Mouse (Mus musculus) heart, embryonic 13.5 days (tissue): ENCODE data around the gene Ina. TPM values are rescaled to one million over a fixed set of nuclear protein-coding genes. Genes with fewer than 3 reads are reported as not detected.
A peak's percentile ranks its signal among the peaks of the same experiment; 100 is the strongest.

Source experiments
- ATAC-seq: fragments of 200-750 bp; cut with Nextera tagmentation; 2 replicates; pipeline ENCODE4 v1.8.0; 2017; ENCODE audit warnings: moderate TSS enrichment; ENCODE audit not compliant: insufficient number of reproducible peaks, low FRiP score, low TSS enrichment; ENCODE audit errors: extremely low read depth
- H3K27ac ChIP-seq: fragments of 300-500 bp; sonication (generic); replicated peaks from 2 replicates; pipeline ENCODE4 v1.5.1; 2015; ENCODE audit warnings: moderate library complexity, mild to moderate bottlenecking, inconsistent platforms
- H3K27me3 ChIP-seq: fragments of 300-500 bp; sonication (generic); replicated peaks from 2 replicates; pipeline ENCODE4 v1.6.1; 2015; ENCODE audit warnings: mild to moderate bottlenecking, inconsistent platforms
- H3K36me3 ChIP-seq: fragments of 300-500 bp; sonication (generic); 2 replicates; pipeline ENCODE4 v1.6.1; 2015; ENCODE audit warnings: mild to moderate bottlenecking, inconsistent platforms
- H3K4me1 ChIP-seq: fragments of 300-500 bp; sonication (generic); 2 replicates; pipeline ENCODE4 v1.6.1; 2015; ENCODE audit warnings: inconsistent platforms
- H3K4me2 ChIP-seq: fragments of 300-500 bp; sonication (generic); 2 replicates; pipeline ENCODE4 v1.6.1; 2015; ENCODE audit warnings: inconsistent platforms, mild to moderate bottlenecking, moderate library complexity
- H3K4me3 ChIP-seq: fragments of 300-500 bp; sonication (generic); 2 replicates; pipeline ENCODE4 v1.5.1; 2015; ENCODE audit warnings: moderate library complexity, mild to moderate bottlenecking, inconsistent platforms
- H3K9ac ChIP-seq: fragments of 300-500 bp; sonication (generic); 2 replicates; pipeline ENCODE4 v1.6.1; 2015; ENCODE audit warnings: inconsistent platforms, mild to moderate bottlenecking, moderate library complexity
- H3K9me3 ChIP-seq: fragments of 300-500 bp; sonication (generic); 2 replicates; pipeline ENCODE4 v1.6.1; 2016; ENCODE audit warnings: inconsistent platforms
- WGBS: fragments of 180-500 bp; shearing (Covaris S2); methylation state at CpG from one replicate; pipeline ENCODE4 v1.1.7; 2015; ENCODE audit warnings: mixed read lengths; 5-methylcytosine and 5-hydroxymethylcytosine counted together
- polyA plus RNA-seq: library from polyadenylated mRNA; unstranded; fragments of >200 nt; fragmentation: Nextera tagmentation; extraction: Ambion mirVana; gene quantifications from 2 replicates; pipeline ENCODE4 v1.2.1, GENCODE M21; 2015

The Ina gene
- polyA plus RNA-seq, 1 experiment from 2014 or later: 0.52 TPM

DNA sequence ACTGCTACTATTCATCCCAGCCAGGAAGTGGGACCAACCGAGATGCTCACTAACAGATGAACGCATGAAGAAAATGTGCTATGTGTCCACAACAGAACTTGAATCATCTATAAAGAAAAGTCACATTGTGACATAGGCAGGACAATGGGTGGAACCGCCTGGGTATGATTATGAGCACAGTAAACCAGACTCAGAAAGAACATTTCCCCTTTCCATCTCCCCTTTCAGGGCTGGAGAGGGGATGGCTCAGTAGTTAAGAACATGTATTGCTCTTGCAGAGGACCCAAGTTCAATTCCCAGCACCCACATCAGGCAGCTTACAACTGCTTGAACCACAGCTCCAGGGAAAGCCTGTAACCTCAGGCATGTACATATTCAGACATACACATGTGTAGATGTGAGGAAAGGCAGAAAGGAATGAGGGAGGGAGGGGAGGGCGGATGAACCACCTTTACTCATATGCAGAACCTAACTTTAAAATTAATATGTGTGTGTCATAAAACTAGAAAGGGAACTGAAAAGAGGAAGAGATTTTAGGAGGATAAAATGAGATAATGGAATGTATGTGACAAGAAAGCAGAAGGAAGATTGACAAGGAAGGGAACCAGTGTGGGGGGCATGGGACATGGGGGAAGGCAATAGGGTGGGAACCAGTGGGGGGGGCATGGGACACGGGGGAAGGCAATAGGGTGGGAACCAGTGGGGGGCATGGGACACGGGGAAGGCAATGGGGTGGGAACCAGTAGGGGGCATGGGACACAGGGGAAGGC lies 10.6 kb upstream of the Ina start:
- Histone ChIP-seq H3K4me1 (no peaks in the 10 kb centered on the region), H3K9ac (no peak overlapping the region), H3K27ac (no peak overlapping the region), H3K27me3 (peaks cover 11% of the 10 kb centered on the region), H3K36me3 (no peaks in the 10 kb centered on the region), H3K9me3 (no peaks in the 10 kb centered on the region), H3K4me2 (no peak overlapping the region), H3K4me3 (no peak overlapping the region)
- no peak for ATAC-seq
- WGBS: 69% methylated on average over 6 of the region's 6 CpGs

DNA sequence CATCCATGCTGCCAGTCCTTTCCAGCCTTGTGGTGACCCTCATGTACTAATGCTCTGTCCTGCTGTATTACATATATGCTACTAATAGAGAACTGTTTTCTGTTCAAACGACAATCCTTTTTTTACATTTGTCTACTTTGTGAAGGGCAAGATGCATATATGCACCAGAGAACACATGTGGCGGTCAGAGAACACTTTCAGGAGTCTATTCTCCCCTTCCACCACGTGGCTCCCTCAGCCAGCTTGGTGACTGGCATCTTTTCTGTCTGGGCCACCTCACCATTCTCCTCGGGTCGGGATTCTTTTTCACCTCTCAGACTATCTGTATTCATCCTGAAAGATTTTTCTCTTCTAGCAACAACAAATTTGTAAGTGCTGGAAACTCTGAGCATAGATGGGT lies 8.6 kb upstream of the Ina start:
- WGBS: 45% methylated on average over 5 of the region's 5 CpGs
- ATAC-seq: no peak
- H3K27ac ChIP-seq: no peak overlapping the region
- no peaks in the 10 kb centered on the region for H3K36me3 ChIP-seq
- H3K4me1 ChIP-seq: no peaks in the 10 kb centered on the region
- no peak overlapping the region for H3K9ac ChIP-seq
- H3K4me3 ChIP-seq: no peak overlapping the region
- peaks cover 22% of the 10 kb centered on the region for H3K27me3 ChIP-seq
- no peak overlapping the region for H3K4me2 ChIP-seq
- H3K9me3 ChIP-seq: no peaks in the 10 kb centered on the region

GRCm38 (mm10) chr19:47006321-47006720 lies 8.2 kb upstream of the Ina start:
- no peak overlapping the region for H3K4me2 ChIP-seq
- H3K9me3 ChIP-seq: no peaks in the 10 kb centered on the region
- peaks cover 27% of the 10 kb centered on the region for H3K27me3 ChIP-seq
- 0% methylated on average over 4 of the region's 4 CpGs for WGBS
- no peaks in the 10 kb centered on the region for H3K4me1 ChIP-seq
- H3K27ac ChIP-seq: no peak overlapping the region
- ATAC-seq: no peak
- no peaks in the 10 kb centered on the region for H3K36me3 ChIP-seq
- no peak overlapping the region for H3K9ac ChIP-seq
- H3K4me3 ChIP-seq: no peak overlapping the region

GRCm38 (mm10) chr19:47009420-47009819 lies 5.1 kb upstream of the Ina start:
- Histone ChIP-seq H3K4me2 (no peak overlapping the region), H3K27ac (no peak overlapping the region), H3K4me1 (peaks cover 4% of the 10 kb centered on the region), H3K4me3 (no peak overlapping the region), H3K27me3 (peaks cover 58% of the 10 kb centered on the region), H3K9ac (no peak overlapping the region), H3K36me3 (no peaks in the 10 kb centered on the region), H3K9me3 (no peaks in the 10 kb centered on the region)
- no peak for ATAC-seq
- 75% methylated on average over 7 of the region's 7 CpGs for WGBS

DNA sequence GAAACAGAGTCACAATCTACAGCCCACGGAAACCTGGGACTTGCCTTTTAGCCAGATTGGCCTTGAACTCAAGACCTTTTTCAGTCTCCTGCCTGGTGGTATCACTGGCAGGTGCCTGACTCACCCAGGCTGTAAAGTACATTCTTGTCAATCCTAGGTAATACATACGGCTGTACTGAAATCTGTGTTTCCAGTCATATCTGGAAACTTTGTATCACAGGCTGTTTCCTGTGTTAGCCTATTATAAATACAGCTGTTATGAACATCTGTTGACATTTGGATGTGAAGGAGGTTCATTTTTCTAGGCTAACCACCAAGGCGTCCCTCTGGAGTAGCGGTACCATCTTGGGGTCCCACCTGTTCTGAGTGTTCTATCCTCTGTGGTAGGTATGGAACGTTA lies 4.6 kb upstream of the Ina start:
- 75% methylated on average over 5 of the region's 5 CpGs for WGBS
- Histone ChIP-seq H3K4me3 (no peak overlapping the region), H3K27me3 (peaks cover 61% of the 10 kb centered on the region), H3K9me3 (no peaks in the 10 kb centered on the region), H3K4me1 (peaks cover 10% of the 10 kb centered on the region), H3K36me3 (no peaks in the 10 kb centered on the region), H3K9ac (no peak overlapping the region), H3K4me2 (no peak overlapping the region), H3K27ac (no peak overlapping the region)
- ATAC-seq: no peak

DNA sequence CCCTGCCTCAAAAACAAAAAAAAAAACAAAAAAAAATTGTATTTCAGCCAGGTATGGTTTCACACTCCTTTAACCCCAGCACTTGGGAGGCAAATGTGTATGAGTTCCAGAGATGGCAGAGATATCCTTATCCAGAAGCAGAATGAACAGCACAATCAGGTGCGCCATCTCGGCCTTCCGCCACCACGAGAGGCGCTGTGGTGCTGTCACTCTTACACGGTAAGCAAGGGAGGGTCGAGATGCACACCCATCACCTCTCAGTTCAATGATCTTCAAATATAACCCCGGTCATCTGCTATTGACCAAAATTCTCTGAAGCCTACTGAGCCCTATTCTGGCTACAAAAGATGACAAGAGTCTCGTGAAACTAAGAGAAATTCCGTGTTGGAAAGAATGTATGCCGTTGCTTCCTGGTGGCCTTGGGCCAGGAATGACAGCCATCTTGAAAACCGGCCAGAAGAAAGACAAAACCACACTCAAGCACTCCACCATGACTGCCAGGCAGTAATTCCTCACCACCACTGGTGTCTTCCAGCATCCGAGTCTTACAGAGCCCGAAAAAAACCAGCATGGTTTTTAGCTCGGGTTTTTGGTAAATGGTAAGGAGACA lies 1.9 kb upstream of the Ina start:
- Histone ChIP-seq H3K4me1 (peaks cover 16% of the 10 kb centered on the region), H3K9ac (no peak overlapping the region), H3K4me2 (no peak overlapping the region), H3K9me3 (no peaks in the 10 kb centered on the region), H3K36me3 (no peaks in the 10 kb centered on the region), H3K4me3 (no peak overlapping the region), H3K27ac (no peak overlapping the region), H3K27me3 (peaks cover 80% of the 10 kb centered on the region)
- ATAC-seq: no peak
- WGBS: 80% methylated on average over 15 of the region's 15 CpGs

DNA sequence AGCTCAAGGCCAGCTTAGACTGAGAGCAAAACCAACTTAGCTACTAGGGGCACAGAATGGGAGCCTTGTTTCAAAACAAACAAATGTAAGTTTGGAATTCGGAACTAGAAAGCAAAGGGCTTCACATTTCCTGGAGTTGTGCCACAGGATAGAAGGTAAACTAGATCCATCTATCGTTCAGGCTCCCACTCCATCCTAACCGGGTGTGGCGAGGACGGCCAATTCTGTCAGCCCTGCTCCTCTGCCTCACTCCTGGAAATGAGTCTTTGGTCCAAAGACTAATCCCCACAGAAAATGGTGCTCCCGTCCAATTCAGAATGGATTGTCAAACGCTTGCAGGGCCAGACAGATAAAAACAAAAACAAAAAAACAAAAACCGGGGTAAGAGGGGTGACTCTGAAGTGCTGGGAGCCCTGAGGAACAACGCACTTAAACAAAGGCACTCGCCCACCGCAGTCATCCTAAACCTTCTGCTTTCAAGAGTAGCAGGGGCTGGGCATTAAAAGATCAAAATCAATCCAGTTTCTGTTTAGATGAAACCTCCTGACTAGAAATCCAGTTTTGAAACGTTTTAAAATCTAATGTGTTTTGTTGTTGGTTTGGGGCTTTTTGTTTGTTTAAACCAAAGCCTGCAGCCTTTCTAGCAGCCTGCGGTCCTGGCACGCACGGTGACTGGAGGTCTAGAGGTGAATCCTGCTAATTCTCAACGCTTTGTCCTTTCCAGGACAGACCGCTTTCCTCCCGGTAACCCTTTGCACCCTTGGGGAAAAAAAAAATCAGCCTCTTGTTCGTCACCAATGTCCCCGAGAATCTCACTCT lies 949 bp upstream of the Ina start:
- Histone ChIP-seq H3K4me3 (peak overlapping the region; percentile 56; the same call in 1 of the 2 replicates), H3K9ac (no peak overlapping the region), H3K36me3 (no peaks in the 10 kb centered on the region), H3K4me1 (peaks cover 16% of the 10 kb centered on the region), H3K27me3 (peaks cover 85% of the 10 kb centered on the region), H3K4me2 (peak overlapping the region; percentile 84), H3K27ac (no peak overlapping the region), H3K9me3 (no peaks in the 10 kb centered on the region)
- no peak for ATAC-seq
- 13% methylated on average over 20 of the region's 20 CpGs for WGBS

DNA sequence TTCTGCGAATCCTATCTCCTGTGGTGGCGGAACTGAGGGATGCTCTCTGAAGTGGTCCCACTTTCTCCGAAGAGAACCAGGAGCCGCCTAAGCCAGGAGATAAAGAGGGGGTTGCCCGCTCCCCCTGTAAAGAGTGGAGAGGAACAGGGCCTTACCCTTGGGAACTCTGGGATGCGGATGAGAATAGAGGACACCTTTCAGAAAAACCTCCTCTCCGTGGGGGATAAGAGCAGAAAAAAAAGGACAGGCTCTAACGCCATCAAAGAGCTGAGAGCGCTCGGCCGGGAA lies 395 bp upstream of the Ina start:
- ATAC-seq: no peak
- Histone ChIP-seq H3K4me2 (peak overlapping the region; percentile 84), H3K4me1 (peaks cover 16% of the 10 kb centered on the region), H3K36me3 (no peaks in the 10 kb centered on the region), H3K9me3 (no peaks in the 10 kb centered on the region), H3K9ac (no peak overlapping the region), H3K27ac (no peak overlapping the region), H3K4me3 (peak overlapping the region; percentile 56), H3K27me3 (peaks cover 90% of the 10 kb centered on the region)
- WGBS: 1% methylated on average over 11 of the region's 11 CpGs

- Histone ChIP-seq H3K27ac (no peak overlapping the region), H3K27me3 (peaks cover 96% of the 10 kb centered on the region), H3K9me3 (no peaks in the 10 kb centered on the region), H3K9ac (no peak overlapping the region), H3K36me3 (no peaks in the 10 kb centered on the region), H3K4me3 (peak overlapping the region; percentile 56), H3K4me1 (peaks cover 16% of the 10 kb centered on the region), H3K4me2 (peak overlapping the region; percentile 84)
- WGBS: 2% methylated on average over 37 of the region's 37 CpGs
- no peak for ATAC-seq
Observed at GRCm38 (mm10) chr19:47015396-47015795, 898 bp downstream of the Ina start.

DNA sequence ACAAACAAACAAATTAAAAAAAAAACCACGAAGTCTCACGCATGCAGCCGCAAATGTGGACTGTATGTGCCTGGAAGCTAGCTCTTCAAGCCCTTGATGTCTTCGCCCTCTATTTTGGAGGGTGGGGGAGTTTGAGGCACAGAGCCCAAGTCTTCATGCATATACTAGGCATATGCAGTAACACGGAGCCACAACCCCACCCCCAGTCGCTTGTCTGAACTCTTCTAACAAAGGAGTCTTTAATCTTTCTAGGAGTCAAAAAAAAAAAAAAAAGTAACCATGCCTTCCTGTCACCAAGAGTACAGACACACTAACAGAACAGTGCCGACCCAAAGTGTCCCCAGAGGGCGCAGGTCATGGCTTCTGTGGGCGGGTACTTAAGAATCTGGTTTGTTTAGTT lies 1.5 kb downstream of the Ina start:
- no peak overlapping the region for H3K4me2 ChIP-seq
- peaks cover 90% of the 10 kb centered on the region for H3K27me3 ChIP-seq
- WGBS: 7% methylated on average over 9 of the region's 9 CpGs
- H3K27ac ChIP-seq: no peak overlapping the region
- H3K4me1 ChIP-seq: peaks cover 16% of the 10 kb centered on the region
- H3K4me3 ChIP-seq: peak overlapping the region; percentile 56; the same call in 1 of the 2 replicates
- no peak for ATAC-seq
- no peaks in the 10 kb centered on the region for H3K9me3 ChIP-seq
- H3K9ac ChIP-seq: no peak overlapping the region
- no peaks in the 10 kb centered on the region for H3K36me3 ChIP-seq

GRCm38 (mm10) chr19:47016487-47016886 lies 2.0 kb downstream of the Ina start:
- H3K9ac ChIP-seq: no peak overlapping the region
- H3K4me2 ChIP-seq: no peak overlapping the region
- H3K27ac ChIP-seq: no peak overlapping the region
- H3K4me1 ChIP-seq: peaks cover 16% of the 10 kb centered on the region
- H3K9me3 ChIP-seq: no peaks in the 10 kb centered on the region
- ATAC-seq: no peak
- WGBS: under 1% methylated on average over 15 of the region's 15 CpGs
- peaks cover 85% of the 10 kb centered on the region for H3K27me3 ChIP-seq
- no peak overlapping the region for H3K4me3 ChIP-seq
- no peaks in the 10 kb centered on the region for H3K36me3 ChIP-seq
